Mouse (Mus musculus) embryonic facial prominence, embryonic 12.5 days (tissue): ENCODE data around the gene Tubb4b. TPM values are rescaled to one million over a fixed set of nuclear protein-coding genes. Genes with fewer than 3 reads are reported as not detected.

Source experiments
- ATAC-seq: fragments of 200-750 bp; cut with Nextera tagmentation; 2 replicates; pipeline ENCODE4 v1.8.0; 2017; ENCODE audit not compliant: insufficient number of reproducible peaks, insufficient read depth, low FRiP score, low TSS enrichment
- H3K27ac ChIP-seq: fragments of 300-500 bp; sonication (generic); 2 replicates; pipeline ENCODE4 v1.5.1; 2016; ENCODE audit warnings: mild to moderate bottlenecking
- H3K27me3 ChIP-seq: fragments of 300-500 bp; sonication (generic); 2 replicates; pipeline ENCODE4 v1.6.1; 2016; ENCODE audit warnings: mild to moderate bottlenecking, moderate library complexity
- H3K36me3 ChIP-seq: fragments of 300-500 bp; sonication (generic); 2 replicates; pipeline ENCODE4 v1.6.1; 2016; ENCODE audit warnings: mild to moderate bottlenecking
- H3K4me1 ChIP-seq: fragments of 300-500 bp; sonication (generic); 2 replicates; pipeline ENCODE4 v1.6.1; 2016
- H3K4me2 ChIP-seq: fragments of 300-500 bp; sonication (generic); replicated peaks from 2 replicates; pipeline ENCODE4 v1.6.1; 2016; ENCODE audit warnings: mild to moderate bottlenecking, moderate library complexity
- H3K4me3 ChIP-seq: fragments of 300-500 bp; sonication (generic); 2 replicates; pipeline ENCODE4 v1.5.1; 2016; ENCODE audit warnings: mild to moderate bottlenecking
- H3K9ac ChIP-seq: fragments of 300-500 bp; sonication (generic); 2 replicates; pipeline ENCODE4 v1.6.1; 2016; ENCODE audit warnings: mild to moderate bottlenecking, moderate library complexity
- H3K9me3 ChIP-seq: fragments of 300-500 bp; sonication (generic); 2 replicates; pipeline ENCODE4 v1.6.1; 2016; ENCODE audit warnings: mild to moderate bottlenecking, moderate library complexity
- WGBS: fragments of 180-500 bp; shearing (Covaris S2); methylation state at CpG from one replicate; pipeline ENCODE4 v1.1.7; 2016; 5-methylcytosine and 5-hydroxymethylcytosine counted together
- polyA plus RNA-seq: library from polyadenylated mRNA; unstranded; fragments of >200 nt; fragmentation: Nextera tagmentation; extraction: Ambion mirVana; gene quantifications from 2 replicates; pipeline ENCODE4 v1.2.1, GENCODE M21; 2016

The Tubb4b gene
- polyA plus RNA-seq, 1 experiment from 2014 or later, result 443 TPM

- Histone ChIP-seq H3K4me1 (0 out of 2 replicates have a peak, but pooled peaks cover 2% of the 10 kb centered on the region), H3K36me3 (no peaks in the 10 kb centered on the region), H3K9ac (no peak overlapping the region), H3K27ac (no peak overlapping the region), H3K9me3 (no peaks in the 10 kb centered on the region), H3K4me3 (no peak overlapping the region), H3K4me2 (no peak overlapping the region), H3K27me3 (peaks cover 17% of the 10 kb centered on the region; the same call in 1 of the 2 replicates)
- ATAC-seq, result no peak
- 89% methylated on average over 7 of the region's 7 CpGs for WGBS
Observed at GRCm38 (mm10) chr2:25230581-25230980, 6.1 kb upstream of the Tubb4b start.

- H3K36me3 ChIP-seq, result no peaks in the 10 kb centered on the region
- no peak for ATAC-seq
- no peak overlapping the region for H3K4me3 ChIP-seq
- H3K9me3 ChIP-seq, result no peaks in the 10 kb centered on the region
- WGBS, result 76% methylated on average over 5 of the region's 5 CpGs
- H3K9ac ChIP-seq, result no peak overlapping the region
- 0 out of 2 replicates have a peak, but pooled peaks cover 4% of the 10 kb centered on the region for H3K4me1 ChIP-seq
- H3K4me2 ChIP-seq, result no peak overlapping the region
- peaks cover 13% of the 10 kb centered on the region; the same call in 1 of the 2 replicates for H3K27me3 ChIP-seq
- H3K27ac ChIP-seq, result no peak overlapping the region
Observed at GRCm38 (mm10) chr2:25229582-25229981, 5.1 kb upstream of the Tubb4b start.

GRCm38 (mm10) chr2:25228995-25229530 is 4.6 kb upstream of the Tubb4b start:
- ATAC-seq, result no peak
- Histone ChIP-seq H3K9ac (no peak overlapping the region), H3K36me3 (no peaks in the 10 kb centered on the region), H3K27me3 (peaks cover 13% of the 10 kb centered on the region; the same call in 1 of the 2 replicates), H3K27ac (no peak overlapping the region), H3K4me2 (no peak overlapping the region; the same call in 1 of the 2 replicates), H3K9me3 (no peaks in the 10 kb centered on the region), H3K4me1 (0 out of 2 replicates have a peak, but pooled peaks cover 4% of the 10 kb centered on the region), H3K4me3 (no peak overlapping the region)
- 69% methylated on average over 6 of the region's 6 CpGs for WGBS

GRCm38 (mm10) chr2:25228431-25228889 is 4.0 kb upstream of the Tubb4b start:
- Histone ChIP-seq H3K4me2 (peak overlapping the region; percentile 30), H3K9ac (no peak overlapping the region), H3K4me3 (peak overlapping the region; percentile 2; the same call in 1 of the 2 replicates), H3K36me3 (no peaks in the 10 kb centered on the region), H3K27ac (no peak overlapping the region), H3K9me3 (no peaks in the 10 kb centered on the region), H3K27me3 (peaks cover 13% of the 10 kb centered on the region; the same call in 1 of the 2 replicates), H3K4me1 (peaks cover 7% of the 10 kb centered on the region)
- WGBS, result under 1% methylated on average over 7 of the region's 7 CpGs
- ATAC-seq, result no peak

- WGBS, result 91% methylated on average over 4 of the region's 4 CpGs
- H3K27ac ChIP-seq, result no peak overlapping the region
Observed at GRCm38 (mm10) chr2:25227406-25227805, 2.9 kb upstream of the Tubb4b start.

GRCm38 (mm10) chr2:25226864-25227263 is 2.4 kb upstream of the Tubb4b start:
- H3K36me3 ChIP-seq, result peaks cover 2% of the 10 kb centered on the region; the same call in 1 of the 2 replicates
- no peak overlapping the region for H3K4me2 ChIP-seq
- H3K4me3 ChIP-seq, result no peak overlapping the region
- peaks cover 8% of the 10 kb centered on the region; the same call in 1 of the 2 replicates for H3K27me3 ChIP-seq
- H3K9me3 ChIP-seq, result no peaks in the 10 kb centered on the region
- H3K9ac ChIP-seq, result no peak overlapping the region
- peaks cover 11% of the 10 kb centered on the region for H3K4me1 ChIP-seq
- 74% methylated on average over 5 of the region's 5 CpGs for WGBS
- ATAC-seq, result no peak
- no peak overlapping the region for H3K27ac ChIP-seq

More at GRCm38 (mm10) chr2:25227406-25227805, 2.9 kb upstream of the Tubb4b start:
- H3K9ac ChIP-seq, result no peak overlapping the region
- no peaks in the 10 kb centered on the region for H3K9me3 ChIP-seq
- H3K4me2 ChIP-seq, result no peak overlapping the region
- peaks cover 11% of the 10 kb centered on the region for H3K4me1 ChIP-seq
- peaks cover 12% of the 10 kb centered on the region; the same call in 1 of the 2 replicates for H3K27me3 ChIP-seq
- no peaks in the 10 kb centered on the region for H3K36me3 ChIP-seq
- ATAC-seq, result no peak
- H3K4me3 ChIP-seq, result no peak overlapping the region

- ATAC-seq, result no peak
- Histone ChIP-seq H3K9ac (no peak overlapping the region), H3K4me3 (no peak overlapping the region), H3K27me3 (no peaks in the 10 kb centered on the region; the same call in 1 of the 2 replicates), H3K4me1 (peaks cover 11% of the 10 kb centered on the region), H3K36me3 (peaks cover 10% of the 10 kb centered on the region; the same call in 1 of the 2 replicates), H3K27ac (peak overlapping the region; percentile 96), H3K9me3 (no peaks in the 10 kb centered on the region), H3K4me2 (peak overlapping the region; percentile 45)
- 78% methylated on average over 8 of the region's 8 CpGs for WGBS
Observed at GRCm38 (mm10) chr2:25225811-25226379, 1.4 kb upstream of the Tubb4b start.

- peak overlapping the region; percentile 53 for H3K9ac ChIP-seq
- H3K4me1 ChIP-seq, result peaks cover 11% of the 10 kb centered on the region
- H3K9me3 ChIP-seq, result no peaks in the 10 kb centered on the region
- peak overlapping the region; percentile 45 for H3K4me2 ChIP-seq
- peak overlapping the region; percentile 65 for H3K4me3 ChIP-seq
- H3K27ac ChIP-seq, result peak overlapping the region; percentile 96
- peaks cover 10% of the 10 kb centered on the region; the same call in 1 of the 2 replicates for H3K36me3 ChIP-seq
- 2% methylated on average over 38 of the region's 41 CpGs for WGBS
- H3K27me3 ChIP-seq, result no peaks in the 10 kb centered on the region; the same call in 1 of the 2 replicates
- ATAC-seq, result peak; percentile 98
Observed at GRCm38 (mm10) chr2:25224766-25225752, 557 bp upstream of the Tubb4b start.

GRCm38 (mm10) chr2:25223681-25224491 is 616 bp downstream of the Tubb4b start:
- Histone ChIP-seq H3K27ac (peak overlapping the region; percentile 77), H3K27me3 (no peaks in the 10 kb centered on the region), H3K9me3 (no peaks in the 10 kb centered on the region), H3K4me3 (peak overlapping the region; percentile 65), H3K9ac (peak overlapping the region; percentile 73), H3K4me1 (peaks cover 11% of the 10 kb centered on the region), H3K4me2 (peak overlapping the region; percentile 78), H3K36me3 (peaks cover 10% of the 10 kb centered on the region; the same call in 1 of the 2 replicates)
- under 1% methylated on average over 53 of the region's 53 CpGs for WGBS
- ATAC-seq, result peak; percentile 8

GRCm38 (mm10) chr2:25221331-25221772 is 3.1 kb downstream of the Tubb4b start:
- ATAC-seq, result no peak
- H3K9ac ChIP-seq, result no peak overlapping the region
- H3K4me2 ChIP-seq, result no peak overlapping the region
- H3K4me3 ChIP-seq, result no peak overlapping the region
- peaks cover 11% of the 10 kb centered on the region for H3K4me1 ChIP-seq
- H3K9me3 ChIP-seq, result no peaks in the 10 kb centered on the region
- peaks cover 10% of the 10 kb centered on the region; the same call in 1 of the 2 replicates for H3K36me3 ChIP-seq
- no peaks in the 10 kb centered on the region for H3K27me3 ChIP-seq
- no peak overlapping the region for H3K27ac ChIP-seq
- 69% methylated on average over 5 of the region's 5 CpGs for WGBS
